17 mouse cellular contexts compared by ENCODE assay signal in genomic region chr1:31678586-31678985, GRCm38 (mm10).
"Had no signal": no experiment of that assay in that cellular context is flagged by ENCODE, and none has a peak within 500 bp of the region (broad histone marks: within the 10 kb centered on the region; RNA-seq: fewer than 3 reads in every experiment).

No protein-coding gene starts in this region.

- H3K27ac ChIP-seq: lung, embryonic 15.5 days; macrophage; midbrain, embryonic 13.5 days; midbrain, embryonic 15.5 days; neural tube, embryonic 12.5 days; stomach, embryonic 15.5 days; stomach, postnatal 0 days had no signal

- H3K4me3 ChIP-seq: lung, embryonic 15.5 days; megakaryocyte, embryonic 14.5 days; midbrain, embryonic 13.5 days; midbrain, embryonic 15.5 days; neural tube, embryonic 12.5 days; stomach, embryonic 15.5 days had no signal

- H3K36me3 ChIP-seq: lung, embryonic 15.5 days; midbrain, embryonic 13.5 days; midbrain, embryonic 15.5 days; neural tube, embryonic 12.5 days; stomach, embryonic 15.5 days had no signal

- H3K27me3 ChIP-seq: lung, embryonic 15.5 days; megakaryocyte, embryonic 14.5 days; midbrain, embryonic 13.5 days; midbrain, embryonic 15.5 days; neural tube, embryonic 12.5 days; stomach, embryonic 15.5 days had no signal

- ATAC-seq: liver, postnatal 0 days; lung, postnatal 0 days; midbrain, embryonic 13.5 days; midbrain, embryonic 15.5 days had no signal

- H3K4me1 ChIP-seq: lung, embryonic 15.5 days; megakaryocyte, embryonic 14.5 days; midbrain, embryonic 13.5 days; midbrain, embryonic 15.5 days; neural tube, embryonic 12.5 days; stomach, embryonic 15.5 days had no signal

- H3K4me2 ChIP-seq: lung, embryonic 15.5 days; midbrain, embryonic 11.5 days; midbrain, embryonic 13.5 days; midbrain, embryonic 15.5 days; neural tube, embryonic 12.5 days; stomach, embryonic 15.5 days had no signal

- H3K9ac ChIP-seq: liver, postnatal 0 days; lung, embryonic 15.5 days; midbrain, embryonic 13.5 days; midbrain, embryonic 15.5 days; neural tube, embryonic 12.5 days; stomach, embryonic 15.5 days had no signal

- DNase-seq: liver, postnatal 0 days; lung, adult 2 months; lung, postnatal 14 days; lung, postnatal 36 days; right cerebral cortex, postnatal 14 days; thymus, postnatal 14 days; thymus, postnatal 36 days had no signal

- H3K9me3 ChIP-seq: lung, embryonic 15.5 days; midbrain, embryonic 13.5 days; midbrain, embryonic 15.5 days; neural tube, embryonic 12.5 days; stomach, embryonic 15.5 days had no signal
